Mouse (Mus musculus): Measurements from ENCODE around the gene Hoxd8.

- TF ChIP-seq CTCF (IDR thresholded peaks at IDR 0.05; ENCODE audit: low read depth) = no peak
- TF ChIP-seq EP300 (optimal IDR thresholded peaks at IDR 0.05) = no peak
These were observed 42.0 kb downstream of the Hoxd8 start for GRCm38 (mm10) chr2:74746298-74746921.

Data from stomach, postnatal 0 days (tissue).